Mouse (Mus musculus) intestine, embryonic 16.5 days (tissue): Measurements from ENCODE around the gene Adprh. TPM values are rescaled to one million over a fixed set of nuclear protein-coding genes. Genes with fewer than 3 reads are reported as not detected.
A peak's percentile ranks its signal among the peaks of the same experiment; 100 is the strongest.

ENCODE experiments used
- ATAC-seq: fragments of 200-750 bp; cut with Nextera tagmentation; 2 replicates; pipeline ENCODE4 v1.8.0; 2017; ENCODE audit warnings: moderate TSS enrichment, moderate library complexity
- H3K27ac ChIP-seq: fragments of 300-500 bp; sonication (generic); 2 replicates; pipeline ENCODE4 v1.5.1; 2014; ENCODE audit warnings: mild to moderate bottlenecking, low read length
- H3K27me3 ChIP-seq: fragments of 300-500 bp; sonication (generic); replicated peaks from 2 replicates; pipeline ENCODE4 v1.6.1; 2014; ENCODE audit warnings: low read length, control low read depth, mixed read lengths; ENCODE audit not compliant: control insufficient read depth, insufficient read depth
- H3K36me3 ChIP-seq: fragments of 300-500 bp; sonication (generic); 2 replicates; pipeline ENCODE4 v1.6.1; 2014; ENCODE audit warnings: low read length, control low read depth; ENCODE audit not compliant: control insufficient read depth, insufficient read depth
- H3K4me1 ChIP-seq: fragments of 300-500 bp; sonication (generic); 2 replicates; pipeline ENCODE4 v1.6.1; 2014; ENCODE audit warnings: low read length, control low read depth, mixed read lengths; ENCODE audit not compliant: control insufficient read depth, insufficient read depth
- H3K4me2 ChIP-seq: fragments of 300-500 bp; sonication (generic); 2 replicates; pipeline ENCODE4 v1.6.1; 2014; ENCODE audit warnings: low read depth, low read length, control low read depth
- H3K4me3 ChIP-seq: fragments of 300-500 bp; sonication (generic); 2 replicates; pipeline ENCODE4 v1.5.1; 2014; ENCODE audit warnings: mild to moderate bottlenecking, low read length
- H3K9ac ChIP-seq: fragments of 300-500 bp; sonication (generic); 2 replicates; pipeline ENCODE4 v1.6.1; 2014; ENCODE audit warnings: low read depth, low read length
- H3K9me3 ChIP-seq: fragments of 300-500 bp; sonication (generic); 2 replicates; pipeline ENCODE4 v1.6.1; 2016; ENCODE audit warnings: low read length, control low read depth; ENCODE audit not compliant: control insufficient read depth
- WGBS: fragments of 180-500 bp; shearing (Covaris S2); extraction: QIAGEN DNeasy Blood & Tissue Kit; methylation state at CpG from one replicate; pipeline ENCODE4 v1.1.7; 2014; 5-methylcytosine and 5-hydroxymethylcytosine counted together
- polyA plus RNA-seq: library from polyadenylated mRNA; unstranded; fragments of >200 nt; fragmentation: Nextera tagmentation; extraction: Ambion mirVana; gene quantifications from 2 replicates; pipeline ENCODE4 v1.2.1, GENCODE M21; 2015

The Adprh gene
- polyA plus RNA-seq, 1 experiment from 2014 or later = 88.9 TPM

DNA sequence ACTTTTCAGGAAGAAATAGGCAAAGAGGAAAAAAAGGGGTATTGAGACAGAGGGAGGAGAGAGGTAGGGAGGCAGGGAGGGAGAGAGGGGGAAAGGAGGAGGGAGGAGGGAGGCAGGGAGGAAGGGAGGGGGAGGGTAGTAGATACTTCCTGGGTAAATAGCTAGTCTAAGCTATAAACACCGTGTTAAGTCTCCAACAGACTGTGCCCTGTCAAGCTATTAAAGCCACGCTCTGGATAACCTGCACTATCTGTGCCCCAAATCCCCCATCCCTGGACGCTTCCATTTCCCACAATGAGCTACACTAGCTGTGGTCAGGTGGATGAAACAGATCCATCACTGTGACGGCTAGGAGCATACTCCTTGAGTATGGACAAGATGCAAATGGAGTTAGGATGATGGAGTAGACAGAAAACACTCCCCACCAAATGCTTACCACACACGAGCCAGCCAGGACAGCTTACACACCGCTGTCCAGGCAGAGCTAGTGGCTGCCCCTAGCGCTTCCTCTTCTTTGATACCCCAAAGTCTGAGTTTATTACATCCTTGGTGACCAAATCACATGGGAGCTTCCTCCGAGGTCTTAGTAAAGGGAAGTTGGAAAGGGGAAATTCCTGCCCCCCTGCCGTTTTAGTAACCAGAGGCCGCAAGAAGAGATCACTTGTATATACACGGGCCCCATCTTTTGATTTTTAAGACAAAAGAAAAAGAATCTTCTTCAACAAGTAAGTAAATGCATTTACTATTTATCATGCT lies 4.5 kb upstream of the Adprh start:
- Histone ChIP-seq H3K36me3 (no peaks in the 10 kb centered on the region), H3K9ac (no peak overlapping the region), H3K27me3 (no peaks in the 10 kb centered on the region), H3K27ac (no peak overlapping the region), H3K4me3 (no peak overlapping the region), H3K4me2 (no peak overlapping the region), H3K4me1 (no peaks in the 10 kb centered on the region), H3K9me3 (no peaks in the 10 kb centered on the region)
- no peak for ATAC-seq
- WGBS = 51% methylated on average over 11 of the region's 11 CpGs

DNA sequence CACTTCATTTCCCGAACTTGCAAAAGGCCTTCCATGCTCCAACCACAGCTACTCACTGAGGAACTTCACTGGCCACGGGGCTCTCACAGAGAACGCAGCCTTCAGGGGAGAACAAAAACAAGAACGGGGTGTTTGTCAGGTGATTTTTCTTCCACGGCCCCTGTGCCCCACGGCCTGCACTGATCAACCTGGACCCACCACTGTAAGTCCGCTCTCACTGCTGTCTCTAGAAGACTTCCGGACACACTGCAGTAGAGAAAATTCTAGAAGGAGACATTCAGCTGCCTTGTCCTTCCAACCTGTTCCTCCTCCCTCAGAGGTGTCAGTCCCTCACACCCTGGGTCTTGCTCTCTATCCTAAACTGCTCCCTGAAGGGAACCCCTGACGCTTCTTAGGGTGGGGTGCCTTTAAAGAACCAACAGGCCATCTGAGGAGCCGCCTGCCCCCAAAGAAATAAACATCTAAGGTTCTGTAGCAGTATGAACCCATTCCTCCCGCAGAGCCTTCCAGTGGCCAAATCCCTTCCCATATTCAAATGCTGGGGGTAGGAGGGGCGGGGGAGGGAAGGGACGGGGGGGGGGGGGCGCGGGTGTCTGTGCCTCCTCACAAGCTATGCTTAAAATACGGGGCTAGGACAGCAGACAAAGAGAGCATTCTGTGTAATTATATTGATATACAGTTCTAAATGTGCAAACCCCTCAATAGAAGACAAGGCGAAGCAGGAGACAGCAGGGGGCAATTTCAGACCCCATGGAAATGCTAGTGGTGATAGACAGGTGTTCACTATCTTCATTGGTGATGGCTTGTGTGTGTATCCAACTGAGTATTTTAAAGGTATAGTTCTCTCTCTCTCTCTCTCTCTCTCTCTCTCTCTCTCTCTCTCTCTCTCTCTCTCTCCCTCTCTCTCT lies 3.3 kb upstream of the Adprh start, which contains the start of gene Cd80:
Cd80 (plus strand) TSS at position 51 of the 908 bp plus-strand sequence.
- H3K36me3 ChIP-seq = no peaks in the 10 kb centered on the region
- WGBS = 71% methylated on average over 16 of the region's 17 CpGs
- H3K9me3 ChIP-seq = no peaks in the 10 kb centered on the region
- ATAC-seq = no peak
- no peak within 1 kb of the TSS for H3K27ac ChIP-seq
- H3K4me1 ChIP-seq = peaks cover 4% of the 10 kb centered on the region; the same call in 1 of the 2 replicates
- H3K4me3 ChIP-seq = no peak within 1 kb of the TSS
- peak within 1 kb of the TSS; percentile 19; the same call in 1 of the 2 replicates for H3K9ac ChIP-seq
- no peak within 1 kb of the TSS for H3K4me2 ChIP-seq
- no peaks in the 10 kb centered on the region for H3K27me3 ChIP-seq

DNA sequence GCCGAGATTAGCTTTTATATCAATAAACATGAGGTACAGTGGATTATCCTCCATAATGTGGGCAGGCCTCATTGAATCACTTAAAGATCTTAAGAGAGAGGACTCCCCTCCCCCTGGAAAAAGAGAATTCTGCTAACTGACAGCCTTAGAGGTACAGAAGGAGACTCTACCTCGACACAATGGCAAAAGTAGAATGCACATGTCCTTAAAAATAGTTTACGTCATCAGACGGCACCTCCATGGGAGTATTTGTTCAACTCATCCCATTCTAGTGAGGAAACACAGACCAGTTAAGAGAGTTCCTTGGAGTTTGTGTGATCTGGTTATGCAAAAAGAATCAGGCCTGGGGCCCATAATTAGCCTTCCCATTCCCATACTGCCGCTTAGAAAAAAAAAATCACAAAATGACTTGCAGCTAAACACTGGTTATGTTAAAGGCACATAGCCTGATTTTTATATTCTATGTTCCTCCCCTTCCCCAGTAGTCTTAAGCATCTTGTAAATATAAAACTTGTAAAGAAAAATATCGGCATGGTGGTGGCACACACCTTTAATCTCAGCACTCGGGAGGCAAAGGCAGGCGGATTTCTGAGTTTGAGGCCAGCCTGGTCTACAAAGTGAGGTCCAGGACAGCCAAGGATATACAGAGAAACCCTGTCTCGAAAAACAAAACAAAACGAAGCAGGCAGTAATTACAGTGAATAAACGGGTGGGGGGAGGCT lies 2.2 kb upstream of the Adprh start:
- no peak for ATAC-seq
- 74% methylated on average over 11 of the region's 11 CpGs for WGBS
- Histone ChIP-seq H3K9me3 (no peaks in the 10 kb centered on the region), H3K27me3 (no peaks in the 10 kb centered on the region), H3K9ac (no peak overlapping the region), H3K4me2 (no peak overlapping the region), H3K36me3 (peaks cover 4% of the 10 kb centered on the region; the same call in 1 of the 2 replicates), H3K27ac (no peak overlapping the region), H3K4me3 (no peak overlapping the region), H3K4me1 (peaks cover 4% of the 10 kb centered on the region; the same call in 1 of the 2 replicates)

DNA sequence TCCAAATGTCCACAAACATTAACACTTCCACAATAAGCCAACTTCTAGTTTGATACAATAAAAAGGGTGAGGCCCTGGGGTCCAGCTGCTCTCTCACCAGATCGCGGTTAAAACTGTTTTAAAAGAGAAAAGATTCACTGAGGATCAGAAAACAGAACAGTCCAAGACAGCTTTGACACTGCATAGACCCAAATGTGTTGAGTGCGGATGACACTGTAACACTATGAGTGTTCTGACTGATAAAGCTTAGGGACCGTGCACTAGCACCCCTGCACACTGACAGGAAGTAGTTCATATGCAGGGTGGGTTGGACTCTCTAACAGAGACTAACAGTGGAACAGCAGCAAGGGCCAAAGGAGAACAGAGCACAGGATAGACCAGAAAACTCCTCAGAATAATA lies 1.4 kb upstream of the Adprh start:
- Histone ChIP-seq H3K4me1 (peaks cover 4% of the 10 kb centered on the region; the same call in 1 of the 2 replicates), H3K4me2 (no peak overlapping the region), H3K27ac (no peak overlapping the region), H3K36me3 (peaks cover 4% of the 10 kb centered on the region; the same call in 1 of the 2 replicates), H3K27me3 (no peaks in the 10 kb centered on the region), H3K4me3 (no peak overlapping the region), H3K9ac (no peak overlapping the region), H3K9me3 (no peaks in the 10 kb centered on the region)
- no peak for ATAC-seq
- WGBS = 88% methylated on average over 4 of the region's 4 CpGs

DNA sequence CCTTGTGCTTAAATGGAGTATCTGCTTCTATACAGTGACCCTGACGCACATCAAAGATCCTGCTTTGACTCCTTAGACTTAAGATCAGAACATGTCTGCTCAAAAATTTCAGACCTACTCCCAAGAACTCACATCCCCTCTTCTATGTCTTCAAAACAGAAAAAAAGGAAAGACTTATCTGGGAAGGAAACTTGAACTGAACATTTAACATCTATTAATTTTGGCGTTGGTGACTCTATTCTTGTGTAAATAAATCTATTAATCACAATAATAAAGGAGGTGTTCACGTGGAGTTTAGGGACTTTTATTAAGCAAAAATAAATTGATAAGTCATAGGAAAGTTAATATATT lies 675 bp upstream of the Adprh start:
- 18% methylated on average over 3 of the region's 3 CpGs for WGBS
- Histone ChIP-seq H3K36me3 (peaks cover 4% of the 10 kb centered on the region; the same call in 1 of the 2 replicates), H3K9ac (peak overlapping the region; percentile 98), H3K4me3 (peak overlapping the region; percentile 85), H3K27ac (peak overlapping the region; percentile 96), H3K9me3 (no peaks in the 10 kb centered on the region), H3K27me3 (no peaks in the 10 kb centered on the region), H3K4me2 (peak overlapping the region; percentile 56), H3K4me1 (peaks cover 4% of the 10 kb centered on the region; the same call in 1 of the 2 replicates)
- no peak for ATAC-seq

DNA sequence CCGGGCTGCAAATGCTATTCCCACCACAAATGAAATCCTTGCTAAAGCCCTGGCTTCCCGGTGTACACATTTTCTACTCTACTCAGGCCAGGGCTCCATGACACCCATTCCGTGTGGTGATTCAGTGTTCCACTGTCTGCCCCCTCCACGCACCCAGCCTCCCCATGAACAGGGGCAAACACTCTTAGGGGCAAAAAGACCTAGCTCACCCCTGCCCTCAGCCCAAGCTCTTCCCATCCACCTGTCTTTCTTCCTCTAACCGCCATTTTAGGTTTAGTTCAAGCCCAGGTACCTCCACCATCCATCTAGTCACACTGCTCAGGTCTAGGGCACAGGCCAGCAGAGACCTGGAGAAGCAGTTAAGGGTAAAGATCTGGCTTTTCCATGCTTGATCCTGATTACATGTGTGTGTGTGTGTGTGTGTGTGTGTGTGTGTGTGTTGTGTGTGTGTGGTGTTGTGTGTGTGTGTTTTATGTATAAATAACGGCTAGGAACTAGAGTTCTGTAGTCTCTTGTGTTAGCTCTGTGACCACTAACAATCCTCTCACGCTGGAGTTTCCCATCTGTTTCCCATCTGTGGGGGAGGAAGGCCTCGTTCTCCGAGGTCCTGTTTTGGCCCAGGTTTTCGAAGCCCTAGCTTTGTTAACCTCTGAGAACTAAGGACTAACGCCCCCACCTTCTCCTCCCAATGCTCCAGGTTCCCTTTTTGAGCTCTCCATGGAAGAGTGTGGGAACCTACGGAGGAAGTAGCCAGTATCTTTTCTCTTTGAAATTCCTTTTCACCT lies 890 bp downstream of the Adprh start:
- H3K27ac ChIP-seq = peak overlapping the region; percentile 96; the same call in 1 of the 2 replicates
- peak overlapping the region; percentile 85 for H3K4me3 ChIP-seq
- H3K9ac ChIP-seq = peak overlapping the region; percentile 98
- peak overlapping the region; percentile 56 for H3K4me2 ChIP-seq
- peaks cover 4% of the 10 kb centered on the region; the same call in 1 of the 2 replicates for H3K4me1 ChIP-seq
- WGBS = 42% methylated on average over 12 of the region's 12 CpGs
- no peaks in the 10 kb centered on the region for H3K9me3 ChIP-seq
- peak; percentile 6 for ATAC-seq
- no peaks in the 10 kb centered on the region for H3K27me3 ChIP-seq
- H3K36me3 ChIP-seq = peaks cover 11% of the 10 kb centered on the region

DNA sequence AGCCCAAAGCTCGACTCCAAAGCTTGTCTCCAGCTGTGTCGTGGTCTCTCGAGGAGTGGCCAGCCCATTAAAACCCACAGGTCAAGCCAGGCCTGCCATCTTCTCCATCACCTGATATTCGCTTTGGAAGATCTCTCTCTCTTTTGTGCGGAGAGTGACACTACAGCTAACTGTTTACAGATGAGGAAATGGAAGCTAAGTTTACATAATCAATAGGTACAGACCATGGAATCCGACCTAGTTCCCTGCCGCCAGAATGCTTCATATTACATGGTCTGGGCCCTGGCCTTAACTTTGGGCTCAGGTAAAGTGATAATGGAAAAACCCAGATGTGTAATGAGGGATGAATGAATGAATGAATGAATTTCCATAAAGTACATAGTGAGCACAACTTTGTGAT lies 1.8 kb downstream of the Adprh start:
- Histone ChIP-seq H3K4me2 (no peak overlapping the region), H3K36me3 (peaks cover 13% of the 10 kb centered on the region)

DNA sequence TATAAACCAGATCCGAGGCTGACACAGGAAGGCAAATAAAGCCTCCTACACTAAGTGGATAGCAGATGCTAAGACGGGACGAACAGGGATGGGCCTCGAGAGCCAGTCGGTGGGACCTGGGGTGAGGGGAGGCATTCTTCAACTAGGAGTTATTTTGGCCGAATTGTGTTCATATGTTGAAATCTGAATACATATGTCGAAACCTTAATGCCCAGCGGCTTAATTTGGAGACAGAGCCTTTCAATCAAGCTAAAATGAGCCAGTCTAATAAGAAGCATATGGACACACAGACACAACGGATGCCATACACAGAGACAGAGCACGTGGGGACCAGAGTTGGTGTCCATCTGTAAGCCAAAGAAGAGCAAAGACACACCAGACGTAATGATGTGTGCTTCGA lies 4.0 kb downstream of the Adprh start:
- 94% methylated on average over 12 of the region's 12 CpGs for WGBS
- no peaks in the 10 kb centered on the region for H3K27me3 ChIP-seq
- no peaks in the 10 kb centered on the region for H3K9me3 ChIP-seq
- peaks cover 20% of the 10 kb centered on the region for H3K36me3 ChIP-seq
- no peak overlapping the region for H3K27ac ChIP-seq
- ATAC-seq = no peak
- H3K9ac ChIP-seq = no peak overlapping the region
- H3K4me3 ChIP-seq = no peak overlapping the region
- H3K4me1 ChIP-seq = peaks cover 4% of the 10 kb centered on the region; the same call in 1 of the 2 replicates
- no peak overlapping the region for H3K4me2 ChIP-seq

More for the DNA sequence above, 1.8 kb downstream of the Adprh start:
- Histone ChIP-seq H3K27me3 (no peaks in the 10 kb centered on the region), H3K27ac (no peak overlapping the region), H3K9me3 (no peaks in the 10 kb centered on the region), H3K9ac (no peak overlapping the region), H3K4me3 (no peak overlapping the region), H3K4me1 (peaks cover 4% of the 10 kb centered on the region; the same call in 1 of the 2 replicates)
- ATAC-seq = no peak
- 90% methylated on average over 7 of the region's 7 CpGs for WGBS
